Mouse (Mus musculus): ENCODE results near the gene Slc17a7. TPM values are rescaled to one million over a fixed set of nuclear protein-coding genes. Genes with fewer than 3 reads are reported as not detected.
A peak's percentile ranks its signal among the peaks of the same experiment; 100 is the strongest.
"Not testable (repeated sequence)": the region's sequence is repeated elsewhere in the genome, so short reads cannot be mapped to it uniquely, and the experiment has no call there.

The Slc17a7 gene
- polyA plus RNA-seq, 1 experiment from 2014 or later: not detected

DNA sequence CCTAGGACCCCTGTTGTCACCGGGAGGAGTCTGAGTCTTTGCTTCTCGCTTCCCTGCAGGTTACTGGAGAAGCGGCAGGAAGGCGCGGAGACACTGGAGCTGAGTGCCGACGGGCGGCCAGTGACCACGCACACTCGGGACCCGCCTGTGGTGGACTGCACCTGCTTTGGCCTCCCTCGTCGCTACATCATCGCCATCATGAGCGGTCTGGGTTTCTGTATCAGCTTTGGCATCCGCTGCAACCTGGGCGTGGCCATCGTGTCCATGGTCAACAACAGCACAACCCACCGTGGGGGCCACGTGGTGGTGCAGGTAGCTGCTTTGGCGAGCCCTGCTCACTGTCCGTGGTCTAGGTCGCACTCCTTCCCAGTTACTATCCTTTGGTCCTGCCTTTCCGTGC is 4.9 kb downstream of the Slc17a7 start:
- peaks cover 22% of the 10 kb centered on the region; the same call in 1 of the 2 replicates for H3K27me3 ChIP-seq (ENCODE audit: control insufficient read depth, insufficient read depth, low read length)
- H3K4me2 ChIP-seq (replicated peaks; ENCODE audit: low read depth): no peak overlapping the region
- peaks cover 11% of the 10 kb centered on the region for H3K9me3 ChIP-seq (ENCODE audit: control insufficient read depth, low read length)
- no peak overlapping the region for H3K9ac ChIP-seq (ENCODE audit: low read length)
- TF ChIP-seq CTCF (IDR thresholded peaks at IDR 0.05; ENCODE audit: low read depth) (no peak), EP300 (optimal IDR thresholded peaks at IDR 0.05) (no peak)
- peaks cover 4% of the 10 kb centered on the region; the same call in 1 of the 2 replicates for H3K4me1 ChIP-seq (replicated peaks; ENCODE audit: control insufficient read depth, insufficient read depth)
- 6% methylated on average over 24 of the region's 24 CpGs for WGBS
- no peak overlapping the region for H3K27ac ChIP-seq (replicated peaks)
- H3K36me3 ChIP-seq (ENCODE audit: control insufficient read depth, insufficient read depth, low read length): no peaks in the 10 kb centered on the region
- DNase-seq (ENCODE audit: low spot score): no peak
- H3K4me3 ChIP-seq (ENCODE audit: low read depth, low read length): no peak overlapping the region
- no peak for ATAC-seq (ENCODE audit: low FRiP score, low TSS enrichment)

DNA sequence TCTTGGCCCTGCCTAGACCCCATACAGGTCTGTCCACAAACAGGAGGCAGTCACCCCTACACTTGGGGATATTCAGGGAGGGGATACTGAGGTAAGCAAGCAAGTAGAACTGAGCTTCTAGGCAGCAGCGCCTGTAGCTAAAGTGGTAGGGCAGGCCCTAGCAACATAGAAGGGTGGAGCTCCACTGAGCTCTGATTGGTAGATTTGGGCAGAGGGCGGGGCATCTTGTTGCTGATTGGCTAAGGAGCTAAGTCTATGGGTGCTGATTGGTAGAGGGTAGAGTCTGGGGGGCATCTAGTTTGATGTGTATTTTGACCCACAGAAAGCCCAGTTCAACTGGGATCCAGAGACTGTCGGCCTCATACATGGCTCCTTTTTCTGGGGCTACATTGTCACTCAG is 5.7 kb downstream of the Slc17a7 start:
- no peak for TF ChIP-seq EP300 (optimal IDR thresholded peaks at IDR 0.05)
- no peak for TF ChIP-seq CTCF (IDR thresholded peaks at IDR 0.05; ENCODE audit: low read depth)
- no peak overlapping the region for H3K4me3 ChIP-seq (ENCODE audit: low read depth, low read length)
- WGBS: 91% methylated on average over 3 of the region's 3 CpGs
- no peak overlapping the region for H3K4me2 ChIP-seq (replicated peaks; ENCODE audit: low read depth)
- H3K4me1 ChIP-seq (replicated peaks; ENCODE audit: control insufficient read depth, insufficient read depth): no peaks in the 10 kb centered on the region
- no peaks in the 10 kb centered on the region for H3K36me3 ChIP-seq (ENCODE audit: control insufficient read depth, insufficient read depth, low read length)
- H3K27ac ChIP-seq (replicated peaks): no peak overlapping the region
- DNase-seq (ENCODE audit: low spot score) (no peak), ATAC-seq (ENCODE audit: low FRiP score, low TSS enrichment) (no peak)
- peaks cover 20% of the 10 kb centered on the region; the same call in 1 of the 2 replicates for H3K27me3 ChIP-seq (ENCODE audit: control insufficient read depth, insufficient read depth, low read length)
- no peak overlapping the region for H3K9ac ChIP-seq (ENCODE audit: low read length)
- peaks cover 11% of the 10 kb centered on the region for H3K9me3 ChIP-seq (ENCODE audit: control insufficient read depth, low read length)

DNA sequence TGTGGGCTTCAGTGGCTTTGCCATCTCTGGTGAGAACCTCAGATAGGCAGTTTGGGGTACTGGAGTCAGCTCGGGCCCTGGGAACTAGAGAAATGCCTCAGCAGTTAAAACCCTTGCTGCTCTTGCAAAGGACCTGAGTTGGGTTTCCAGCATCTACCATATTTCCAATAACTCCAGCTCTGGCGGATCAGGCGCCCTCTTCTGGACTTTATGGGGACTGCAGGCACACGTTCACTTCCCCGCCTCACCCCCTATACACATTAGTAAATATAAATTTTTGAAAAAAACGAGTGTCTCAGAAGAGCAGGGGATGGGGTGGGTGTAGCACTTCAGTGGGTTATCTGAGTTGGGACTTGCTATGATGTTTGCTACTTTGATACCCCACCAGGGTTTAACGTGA is 9.2 kb downstream of the Slc17a7 start:
- DNase-seq (ENCODE audit: low spot score) (no peak), ATAC-seq (ENCODE audit: low FRiP score, low TSS enrichment) (no peak)
- 59% methylated on average over 7 of the region's 7 CpGs for WGBS
- H3K27me3 ChIP-seq (ENCODE audit: control insufficient read depth, insufficient read depth, low read length): peaks cover 21% of the 10 kb centered on the region; the same call in 1 of the 2 replicates
- H3K9ac ChIP-seq (ENCODE audit: low read length): no peak overlapping the region
- no peak overlapping the region for H3K27ac ChIP-seq (replicated peaks)
- H3K4me3 ChIP-seq (ENCODE audit: low read depth, low read length): no peak overlapping the region
- 0 out of 2 replicates have a peak, but pooled peaks cover 6% of the 10 kb centered on the region for H3K4me1 ChIP-seq (replicated peaks; ENCODE audit: control insufficient read depth, insufficient read depth)
- no peak overlapping the region for H3K4me2 ChIP-seq (replicated peaks; ENCODE audit: low read depth)
- TF ChIP-seq EP300 (optimal IDR thresholded peaks at IDR 0.05) (no peak), CTCF (IDR thresholded peaks at IDR 0.05; ENCODE audit: low read depth) (peak; percentile 48)
- no peaks in the 10 kb centered on the region for H3K36me3 ChIP-seq (ENCODE audit: control insufficient read depth, insufficient read depth, low read length)
- peaks cover 11% of the 10 kb centered on the region for H3K9me3 ChIP-seq (ENCODE audit: control insufficient read depth, low read length)

GRCm38 (mm10) chr7:45173772-45174171 is 10.0 kb downstream of the Slc17a7 start:
- Histone ChIP-seq H3K9me3 (ENCODE audit: control insufficient read depth, low read length) (peaks cover 11% of the 10 kb centered on the region), H3K27me3 (ENCODE audit: control insufficient read depth, insufficient read depth, low read length) (peaks cover 21% of the 10 kb centered on the region; the same call in 1 of the 2 replicates)
- ATAC-seq (ENCODE audit: low FRiP score, low TSS enrichment); H3K4me3 ChIP-seq (ENCODE audit: low read depth, low read length); H3K4me2 ChIP-seq (replicated peaks; ENCODE audit: low read depth); H3K27ac ChIP-seq (replicated peaks); H3K4me1 ChIP-seq (replicated peaks; ENCODE audit: control insufficient read depth, insufficient read depth); H3K9ac ChIP-seq (ENCODE audit: low read length); DNase-seq (ENCODE audit: low spot score); H3K36me3 ChIP-seq (ENCODE audit: control insufficient read depth, insufficient read depth, low read length): not testable (repeated sequence)
- TF ChIP-seq CTCF (IDR thresholded peaks at IDR 0.05; ENCODE audit: low read depth): peak; percentile 69
- 53% methylated on average over 1 of the region's 1 CpGs for WGBS

DNA sequence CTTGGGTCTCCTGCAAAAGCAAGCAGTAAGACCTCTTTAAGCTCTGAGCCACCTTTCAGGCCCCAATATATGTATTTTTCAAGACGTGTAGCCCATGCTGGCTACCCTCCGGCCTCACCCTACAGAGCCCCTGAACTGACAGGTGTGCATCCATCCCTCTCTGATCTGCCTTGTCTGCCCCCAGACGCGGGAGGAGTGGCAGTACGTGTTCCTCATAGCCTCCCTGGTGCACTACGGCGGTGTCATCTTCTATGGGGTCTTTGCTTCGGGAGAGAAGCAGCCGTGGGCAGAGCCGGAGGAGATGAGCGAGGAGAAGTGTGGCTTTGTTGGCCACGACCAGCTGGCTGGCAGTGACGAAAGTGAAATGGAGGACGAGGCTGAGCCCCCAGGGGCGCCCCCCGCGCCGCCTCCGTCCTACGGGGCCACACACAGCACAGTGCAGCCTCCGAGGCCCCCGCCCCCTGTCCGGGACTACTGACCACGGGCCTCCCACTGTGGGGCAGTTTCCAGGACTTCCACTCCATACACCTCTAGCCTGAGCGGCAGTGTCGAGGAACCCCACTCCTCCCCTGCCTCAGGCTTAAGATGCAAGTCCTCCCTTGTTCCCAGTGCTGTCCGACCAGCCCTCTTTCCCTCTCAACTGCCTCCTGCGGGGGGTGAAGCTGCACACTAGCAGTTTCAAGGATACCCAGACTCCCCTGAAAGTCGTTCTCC is 11.0 kb downstream of the Slc17a7 start:
- Histone ChIP-seq H3K36me3 (ENCODE audit: control insufficient read depth, insufficient read depth, low read length) (no peaks in the 10 kb centered on the region), H3K27me3 (ENCODE audit: control insufficient read depth, insufficient read depth, low read length) (peaks cover 17% of the 10 kb centered on the region; the same call in 1 of the 2 replicates), H3K4me1 (replicated peaks; ENCODE audit: control insufficient read depth, insufficient read depth) (0 out of 2 replicates have a peak, but pooled peaks cover 6% of the 10 kb centered on the region), H3K9me3 (ENCODE audit: control insufficient read depth, low read length) (peaks cover 6% of the 10 kb centered on the region), H3K4me2 (replicated peaks; ENCODE audit: low read depth) (no peak overlapping the region), H3K4me3 (ENCODE audit: low read depth, low read length) (no peak overlapping the region), H3K9ac (ENCODE audit: low read length) (no peak overlapping the region), H3K27ac (replicated peaks) (no peak overlapping the region)
- no peak for ATAC-seq (ENCODE audit: low FRiP score, low TSS enrichment)
- TF ChIP-seq EP300 (optimal IDR thresholded peaks at IDR 0.05): no peak
- TF ChIP-seq CTCF (IDR thresholded peaks at IDR 0.05; ENCODE audit: low read depth): no peak
- no peak for DNase-seq (ENCODE audit: low spot score)
- WGBS: 5% methylated on average over 26 of the region's 29 CpGs

DNA sequence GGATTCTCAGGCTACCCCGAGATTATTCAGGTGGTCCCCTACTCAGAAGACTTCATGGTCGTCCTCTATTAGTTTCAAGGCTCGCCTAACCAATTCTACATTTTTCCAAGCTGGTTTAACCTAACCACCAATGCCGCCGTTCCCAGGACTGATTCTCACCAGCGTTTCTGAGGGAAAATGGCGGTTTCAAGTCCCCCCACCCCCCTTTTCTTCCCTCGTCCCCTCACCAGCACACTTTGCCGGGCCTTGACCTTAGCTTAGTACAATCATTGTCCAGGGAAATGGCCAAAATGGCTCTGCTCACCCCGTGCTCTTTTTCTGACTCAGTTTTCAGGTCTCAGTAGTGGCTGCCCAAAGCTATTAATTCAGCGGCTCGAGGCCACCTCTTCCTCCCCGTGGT is 11.6 kb downstream of the Slc17a7 start:
- no peak overlapping the region for H3K9ac ChIP-seq (ENCODE audit: low read length)
- H3K4me1 ChIP-seq (replicated peaks; ENCODE audit: control insufficient read depth, insufficient read depth): 0 out of 2 replicates have a peak, but pooled peaks cover 6% of the 10 kb centered on the region
- H3K9me3 ChIP-seq (ENCODE audit: control insufficient read depth, low read length): no peaks in the 10 kb centered on the region
- no peak overlapping the region for H3K4me2 ChIP-seq (replicated peaks; ENCODE audit: low read depth)
- H3K4me3 ChIP-seq (ENCODE audit: low read depth, low read length): no peak overlapping the region
- no peak overlapping the region for H3K27ac ChIP-seq (replicated peaks)
- DNase-seq (ENCODE audit: low spot score) (no peak), ATAC-seq (ENCODE audit: low FRiP score, low TSS enrichment) (no peak)
- 3% methylated on average over 13 of the region's 13 CpGs for WGBS
- no peaks in the 10 kb centered on the region for H3K36me3 ChIP-seq (ENCODE audit: control insufficient read depth, insufficient read depth, low read length)
- peaks cover 20% of the 10 kb centered on the region; the same call in 1 of the 2 replicates for H3K27me3 ChIP-seq (ENCODE audit: control insufficient read depth, insufficient read depth, low read length)
- no peak for TF ChIP-seq EP300 (optimal IDR thresholded peaks at IDR 0.05)
- TF ChIP-seq CTCF (IDR thresholded peaks at IDR 0.05; ENCODE audit: low read depth): no peak

All from stomach, postnatal 0 days (tissue).